Mouse (Mus musculus) cerebellum, adult 2 months (tissue): ENCODE results near the gene Rbbp4.
A peak's percentile ranks its signal among the peaks of the same experiment; 100 is the strongest.

Source experiments
- CTCF ChIP-seq: fragments of 200-500 bp; IDR thresholded peaks from 2 replicates; pipeline ENCODE4 v1.5.1; 2011; ENCODE audit warnings: low read depth, mild to moderate bottlenecking, control low read depth, low read length, moderate library complexity, borderline replicate concordance; ENCODE audit not compliant: insufficient read depth
- POLR2A ChIP-seq: fragments of 200-500 bp; IDR thresholded peaks from 2 replicates; pipeline ENCODE4 v1.6.1; 2011; ENCODE audit warnings: low read length, control low read depth, borderline replicate concordance; ENCODE audit not compliant: insufficient read depth

DNA sequence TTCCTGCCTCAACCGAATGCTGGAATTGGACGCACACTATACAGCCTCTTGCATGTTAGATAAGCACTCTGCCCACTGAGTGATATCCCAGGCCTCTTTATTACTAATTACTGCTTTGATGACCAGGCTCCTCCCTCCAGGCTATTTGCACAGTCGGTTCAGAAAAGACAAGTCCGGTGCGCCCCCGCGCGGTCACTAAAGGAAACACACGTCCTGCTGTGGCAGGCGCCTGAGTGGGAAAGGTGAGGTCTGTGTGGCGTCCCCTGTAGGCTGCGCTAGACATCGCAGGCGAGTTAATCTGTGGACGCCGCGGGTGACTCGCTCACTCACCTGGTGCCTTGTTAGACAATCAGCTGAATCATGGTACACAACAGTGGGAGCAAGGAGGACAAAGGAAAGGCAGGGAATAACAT, 58.7 kb downstream of the Rbbp4 start:
- TF ChIP-seq CTCF (peak; percentile 100), POLR2A (no peak)
